Comparison of ENCODE assay signal across 8 mouse cellular contexts in the genomic region with DNA sequence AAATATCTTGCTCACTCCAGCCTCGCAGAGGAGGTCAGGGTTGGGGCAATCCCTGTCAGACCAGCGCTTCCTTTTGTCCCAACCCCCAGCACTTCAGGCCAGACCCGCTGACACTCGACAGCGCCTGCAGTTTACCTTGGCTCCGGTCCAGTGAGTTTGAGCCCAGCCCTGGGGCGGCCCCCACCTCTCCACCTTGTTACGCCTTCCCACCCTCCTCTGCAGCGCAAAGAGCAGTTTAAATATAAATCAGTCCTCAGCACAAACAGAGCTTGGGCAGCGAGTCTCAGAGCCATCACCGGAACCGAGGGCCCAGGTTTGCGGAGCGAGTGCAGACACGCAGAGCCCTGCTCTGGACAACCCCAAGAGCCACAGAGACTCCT. TPM values are rescaled to one million over a fixed set of nuclear protein-coding genes. Genes with fewer than 3 reads are reported as not detected.
DNase-seq lines count a peak whose midpoint lies in the region; ATAC-seq and TF ChIP-seq lines count a peak whose summit lies in the region.

No protein-coding gene starts in this region.

- peak overlapping the region; percentile 50; the same call in 1 of the 2 replicates for H3K9ac ChIP-seq in forebrain, embryonic 14.5 days (ENCODE audit: low read length)
- no peak overlapping the region; the same call in 1 of the 2 replicates for H3K9ac ChIP-seq in limb, embryonic 11.5 days (ENCODE audit: low read length)
- peak overlapping the region; percentile 54 for H3K9ac ChIP-seq in midbrain, embryonic 12.5 days (replicated peaks)

- peaks cover 32% of the 10 kb centered on the region for H3K4me1 ChIP-seq in E14TG2a.4 (replicated peaks; ENCODE audit: low read depth, low read length)
- H3K4me1 ChIP-seq in forebrain, embryonic 14.5 days (ENCODE audit: control insufficient read depth, insufficient read depth, low read length) = peaks cover 5% of the 10 kb centered on the region
- peaks cover 20% of the 10 kb centered on the region for H3K4me1 ChIP-seq in hindbrain, embryonic 10.5 days (replicated peaks)
- H3K4me1 ChIP-seq in limb, embryonic 11.5 days (ENCODE audit: control insufficient read depth, insufficient read depth, low read length) = peaks cover 9% of the 10 kb centered on the region
- H3K4me1 ChIP-seq in midbrain, embryonic 12.5 days = peaks cover 18% of the 10 kb centered on the region

- peaks cover 61% of the 10 kb centered on the region for H3K27me3 ChIP-seq in E14TG2a.4 (ENCODE audit: insufficient read depth, low read length)
- H3K27me3 ChIP-seq in forebrain, embryonic 14.5 days (replicated peaks; ENCODE audit: control insufficient read depth, insufficient read depth, low read length) = peaks cover 9% of the 10 kb centered on the region; the same call in 1 of the 2 replicates
- peaks cover 54% of the 10 kb centered on the region for H3K27me3 ChIP-seq in hindbrain, embryonic 10.5 days (ENCODE audit: insufficient read depth, poor library complexity, severe bottlenecking)
- peaks cover 18% of the 10 kb centered on the region for H3K27me3 ChIP-seq in limb, embryonic 11.5 days (ENCODE audit: control insufficient read depth, insufficient read depth, low read length)
- H3K27me3 ChIP-seq in midbrain, embryonic 12.5 days = peaks cover 47% of the 10 kb centered on the region

- peak; percentile 47 for DNase-seq in adrenal gland, adult 8-10 months
- peak; percentile 38 for DNase-seq in forebrain, embryonic 14.5 days (ENCODE audit: low spot score)
- DNase-seq in hindbrain, embryonic 10.5 days (ENCODE audit: low spot score) = peak; percentile 44
- DNase-seq in limb, embryonic 11.5 days (ENCODE audit: low spot score) = peak; percentile 36
- peak; percentile 93 for DNase-seq in yolk sac, embryonic 10.5 days (ENCODE audit: low spot score)
- DNase-seq in c-Kit-positive CD71-positive TER-119-positive erythroid progenitor cells, embryonic 14.5 days (ENCODE audit: low spot score) = no peak

- peak overlapping the region; percentile 68 for H3K4me2 ChIP-seq in forebrain, embryonic 14.5 days (ENCODE audit: low read length)
- H3K4me2 ChIP-seq in limb, embryonic 11.5 days (ENCODE audit: low read depth, severe bottlenecking) = peak overlapping the region; percentile 85
- peak overlapping the region; percentile 90 for H3K4me2 ChIP-seq in midbrain, embryonic 12.5 days (replicated peaks)

- H3K27ac ChIP-seq in forebrain, embryonic 14.5 days (ENCODE audit: low read depth, low read length) = no peak overlapping the region
- H3K27ac ChIP-seq in hindbrain, embryonic 10.5 days = peak overlapping the region; percentile 51; the same call in 1 of the 2 replicates
- no peak overlapping the region for H3K27ac ChIP-seq in limb, embryonic 11.5 days (replicated peaks; ENCODE audit: low read depth, low read length)
- no peak overlapping the region for H3K27ac ChIP-seq in midbrain, embryonic 12.5 days (replicated peaks)

- no peaks in the 10 kb centered on the region for H3K36me3 ChIP-seq in E14TG2a.4 (ENCODE audit: insufficient read depth, low read length)
- H3K36me3 ChIP-seq in forebrain, embryonic 14.5 days (ENCODE audit: control insufficient read depth, insufficient read depth, low read length) = no peaks in the 10 kb centered on the region
- H3K36me3 ChIP-seq in hindbrain, embryonic 10.5 days = no peaks in the 10 kb centered on the region
- H3K36me3 ChIP-seq in limb, embryonic 11.5 days (ENCODE audit: control insufficient read depth, insufficient read depth, low read length) = no peaks in the 10 kb centered on the region
- no peaks in the 10 kb centered on the region for H3K36me3 ChIP-seq in midbrain, embryonic 12.5 days

- peak overlapping the region; percentile 76 for H3K4me3 ChIP-seq in E14TG2a.4 (replicated peaks; ENCODE audit: low read length)
- peak overlapping the region; percentile 33 for H3K4me3 ChIP-seq in forebrain, embryonic 14.5 days (ENCODE audit: low read depth, low read length)
- H3K4me3 ChIP-seq in hindbrain, embryonic 10.5 days = peak overlapping the region; percentile 53
- peak overlapping the region; percentile 37 for H3K4me3 ChIP-seq in limb, embryonic 11.5 days (ENCODE audit: low read depth, low read length)
- peak overlapping the region; percentile 45 for H3K4me3 ChIP-seq in midbrain, embryonic 12.5 days

- 3% methylated on average over 15 of the region's 15 CpGs for WGBS in forebrain, embryonic 14.5 days
- 2% methylated on average over 15 of the region's 15 CpGs for WGBS in hindbrain, embryonic 10.5 days
- 3% methylated on average over 15 of the region's 15 CpGs for WGBS in limb, embryonic 11.5 days
- 2% methylated on average over 15 of the region's 15 CpGs for WGBS in midbrain, embryonic 12.5 days

- ATAC-seq in forebrain, embryonic 14.5 days = peak; percentile 32; the same call in 1 of the 2 replicates
- ATAC-seq in limb, embryonic 11.5 days (ENCODE audit: insufficient number of reproducible peaks, low FRiP score, low TSS enrichment, low read depth) = peak; percentile 49
- ATAC-seq in midbrain, embryonic 12.5 days (ENCODE audit: low FRiP score, low read depth) = no peak

- H3K9me3 ChIP-seq in E14TG2a.4 (ENCODE audit: low read length) = peaks cover 7% of the 10 kb centered on the region; the same call in 1 of the 2 replicates
- H3K9me3 ChIP-seq in forebrain, embryonic 14.5 days (replicated peaks; ENCODE audit: control insufficient read depth, low read length) = no peaks in the 10 kb centered on the region
- no peaks in the 10 kb centered on the region for H3K9me3 ChIP-seq in hindbrain, embryonic 10.5 days
- H3K9me3 ChIP-seq in limb, embryonic 11.5 days (ENCODE audit: control insufficient read depth, low read length) = no peaks in the 10 kb centered on the region
- H3K9me3 ChIP-seq in midbrain, embryonic 12.5 days = no peaks in the 10 kb centered on the region

- no peak for TF ChIP-seq CTCF in E14TG2a.4 (conservative IDR thresholded peaks at IDR 0.05; ENCODE audit: low read length)

RNA-seq across cellular contexts. Expression of gene Slco2a1, which starts 19.2 kb away (rescaled TPM):
- 1 to 10 TPM; 3.3 to 5.7 (median 4.4) TPM for total RNA-seq in adrenal gland, adult 8-10 months (2022)
- 1.2 and 1.8 TPM in 2 replicates for polyA plus RNA-seq in forebrain, embryonic 14.5 days (2014; fragmentation: Nextera tagmentation; extraction: Ambion mirVana)
- polyA plus RNA-seq in hindbrain, embryonic 10.5 days (2016; fragmentation: Nextera tagmentation; extraction: Ambion mirVana) = 0.44 and 0.45 TPM in 2 replicates
- polyA plus RNA-seq in limb, embryonic 11.5 days (2014; fragmentation: Nextera tagmentation; extraction: Ambion mirVana) = 0.54 and 0.60 TPM in 2 replicates
- polyA plus RNA-seq in midbrain, embryonic 12.5 days (2016; fragmentation: Nextera tagmentation; extraction: Ambion mirVana) = 0.56 and 0.79 TPM in 2 replicates
